Mouse (Mus musculus) embryo, embryonic 10 days (tissue): ENCODE results near the gene Lpcat3.

Experiments used
- DNase-seq: peaks from one replicate; pipeline ENCODE4 v3.0.0-alpha.2; 2015; ENCODE audit warnings: low spot score

Lpcat3 gene

GRCm38 (mm10) chr6:124739231-124739796, 76.5 kb downstream of the Lpcat3 start:
- DNase-seq = no peak

DNA sequence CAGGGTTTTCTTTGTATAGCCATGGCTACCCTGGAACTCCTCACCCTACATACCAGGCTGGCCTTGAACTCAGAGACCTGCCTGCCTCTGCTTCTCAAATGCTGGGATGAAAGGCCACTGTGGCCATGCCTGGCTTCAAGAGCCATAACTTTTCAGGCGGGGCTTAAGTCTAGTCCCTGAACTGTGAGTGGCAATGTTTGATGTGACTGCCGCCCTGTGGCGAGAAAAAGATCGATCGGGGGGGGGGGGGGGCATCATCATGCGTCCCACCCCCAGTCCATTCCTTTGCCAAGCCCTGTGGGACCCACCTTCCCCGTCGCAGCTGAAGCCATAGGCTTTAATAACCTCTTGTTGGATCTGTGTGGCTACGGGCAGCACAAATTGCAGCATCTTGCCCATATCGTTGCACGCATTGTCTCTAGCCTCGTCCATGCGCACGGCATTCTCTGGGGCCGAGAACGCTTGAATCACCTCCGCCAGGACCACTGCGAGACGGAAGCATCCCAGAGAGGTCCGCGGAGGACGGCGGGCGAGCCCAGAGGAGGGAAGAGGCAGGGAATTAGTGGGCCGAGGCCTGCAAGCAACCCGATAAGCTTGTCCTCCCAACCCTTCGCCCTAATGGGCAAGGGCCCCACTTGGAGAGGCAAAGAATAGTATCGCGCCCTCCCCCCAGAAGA, 77.5 kb downstream of the Lpcat3 start:
- peak; percentile 79 for DNase-seq

GRCm38 (mm10) chr6:124740888-124741761, 78.3 kb downstream of the Lpcat3 start, which contains the start of gene Grcc10:
TSS of gene Grcc10 (minus strand) at chr6:124741374.
- peak; percentile 97 for DNase-seq

DNA sequence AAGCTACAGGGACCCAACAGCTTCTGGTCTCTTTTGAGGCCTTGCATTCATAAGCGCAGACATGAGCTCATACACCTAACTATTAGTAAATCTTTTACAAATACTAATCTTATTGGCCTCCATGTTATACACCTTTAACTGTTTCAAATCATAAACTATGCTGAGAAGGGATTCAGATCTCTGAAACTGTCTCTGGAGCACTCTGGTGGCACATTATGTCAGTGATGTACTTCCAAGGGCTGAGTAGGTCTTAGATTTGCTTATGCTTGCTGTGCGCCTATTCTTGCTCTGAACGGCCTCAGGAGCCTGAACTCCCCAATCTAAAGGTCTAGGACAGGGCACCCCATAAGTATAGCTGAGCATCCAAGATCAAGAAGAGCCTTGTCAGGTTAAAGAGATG, 79.0 kb downstream of the Lpcat3 start:
- no peak for DNase-seq

GRCm38 (mm10) chr6:124742839-124743514, 80.2 kb downstream of the Lpcat3 start:
- no peak for DNase-seq

DNA sequence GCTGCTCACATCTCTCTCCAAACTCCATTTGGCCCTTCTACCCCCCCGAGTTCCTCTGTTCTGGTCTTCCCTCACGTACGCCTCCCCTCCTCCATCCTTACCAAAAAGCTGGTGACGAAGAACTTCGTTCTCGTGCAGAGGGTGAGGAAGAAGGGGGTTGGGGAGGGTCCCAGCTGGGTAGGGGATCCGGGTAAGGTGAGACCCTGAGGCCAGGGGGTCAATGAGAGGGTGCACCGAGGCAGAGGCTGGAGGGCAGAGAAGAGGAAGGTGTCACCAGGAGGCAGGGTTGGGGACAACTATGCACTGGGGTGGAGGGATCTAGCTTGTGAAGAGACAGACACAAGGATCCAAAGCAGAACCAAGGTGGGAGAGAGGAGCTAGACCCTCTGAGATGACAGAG, 80.8 kb downstream of the Lpcat3 start:
- no peak for DNase-seq

GRCm38 (mm10) chr6:124744755-124745321, 82.0 kb downstream of the Lpcat3 start:
- no peak for DNase-seq

DNA sequence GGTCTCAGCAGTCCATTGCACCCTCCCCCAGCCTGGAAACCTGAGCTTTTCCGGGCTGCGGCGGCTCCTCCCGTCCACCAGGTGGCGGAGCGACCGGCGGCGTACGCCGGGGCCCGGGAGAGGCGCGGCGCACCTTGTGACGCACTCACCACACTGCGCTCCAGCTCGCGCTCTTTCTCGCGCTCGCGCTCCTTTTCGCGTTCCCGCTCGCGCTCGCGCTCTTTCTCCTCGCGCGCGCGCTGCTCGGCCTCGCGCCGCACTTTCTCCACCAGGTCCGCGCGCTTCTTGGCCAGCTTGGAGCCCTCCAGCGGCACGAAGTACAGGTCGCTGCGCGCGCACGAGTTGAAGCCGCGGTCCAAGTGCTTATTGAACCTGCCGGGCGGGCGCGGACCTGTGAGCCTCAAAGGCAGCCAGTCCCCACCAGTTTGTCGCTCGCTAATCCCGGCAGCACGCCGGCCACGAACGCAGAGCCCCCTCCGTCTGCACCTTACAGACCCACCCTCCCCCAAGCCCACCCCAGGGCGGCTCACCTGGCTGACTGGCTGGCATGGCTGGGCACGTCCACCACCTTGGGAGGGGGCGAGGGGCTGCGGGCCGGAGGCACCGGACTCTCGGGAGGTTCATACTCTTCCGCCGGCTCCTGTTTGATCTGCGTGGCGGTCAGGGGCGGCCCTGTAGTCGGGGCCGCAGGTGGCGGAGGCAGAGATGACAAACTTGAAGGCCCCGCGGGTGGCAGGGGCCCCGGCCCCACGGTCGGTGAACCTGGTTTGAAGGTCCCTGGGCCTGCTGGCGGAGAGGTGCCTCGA, 82.9 kb downstream of the Lpcat3 start:
- peak; percentile 96 for DNase-seq

- peak; percentile 36 for DNase-seq
Measured at GRCm38 (mm10) chr6:124746296-124746605, 83.4 kb downstream of the Lpcat3 start.

DNA sequence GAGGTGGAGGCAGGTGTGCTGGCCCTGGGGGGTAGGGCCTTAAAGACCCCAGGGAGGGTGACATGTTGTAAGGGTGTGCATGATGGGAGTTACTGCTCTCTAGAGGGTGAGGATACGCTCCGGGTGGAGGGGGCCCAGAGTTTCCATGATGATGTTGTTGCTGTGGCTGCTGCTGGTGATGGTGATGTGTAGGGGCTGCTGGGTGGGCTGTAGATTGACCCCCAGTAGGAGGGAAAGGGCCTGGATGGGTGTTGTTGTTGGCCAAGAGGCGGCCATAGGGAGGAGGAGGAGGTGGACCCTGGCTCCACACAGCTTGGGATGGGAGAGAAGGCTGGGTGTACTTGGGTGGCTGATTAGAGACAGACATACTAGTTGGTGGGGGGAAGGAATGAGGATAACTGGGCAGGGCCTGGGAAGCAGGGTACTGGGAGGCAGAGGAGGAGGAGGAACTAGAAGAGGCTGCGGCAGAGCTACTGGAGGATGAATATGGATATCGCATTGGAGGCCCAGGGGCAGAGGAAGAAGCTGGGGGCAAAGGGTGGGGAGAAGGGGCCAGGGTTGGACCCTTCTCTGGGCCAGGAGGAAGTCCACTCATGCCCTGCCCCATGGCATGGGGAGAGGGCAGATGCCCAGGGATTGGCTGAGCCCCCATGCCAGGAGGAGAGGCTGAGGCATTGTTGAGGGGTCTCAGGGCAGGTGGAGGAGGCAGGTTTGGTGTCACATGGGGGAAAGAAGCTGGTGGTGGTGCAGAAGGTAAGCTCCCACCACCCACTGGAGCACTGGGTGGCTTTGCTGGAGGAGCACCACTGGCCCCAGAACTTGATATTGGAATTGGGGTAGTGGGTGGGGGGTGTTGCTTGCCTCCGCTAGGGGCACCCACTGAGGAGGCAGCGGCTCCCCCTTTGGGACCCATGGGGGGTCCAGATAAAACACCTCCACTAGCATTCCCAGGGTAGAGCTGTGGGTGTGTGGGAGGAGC, 84.1 kb downstream of the Lpcat3 start:
- DNase-seq = no peak

DNA sequence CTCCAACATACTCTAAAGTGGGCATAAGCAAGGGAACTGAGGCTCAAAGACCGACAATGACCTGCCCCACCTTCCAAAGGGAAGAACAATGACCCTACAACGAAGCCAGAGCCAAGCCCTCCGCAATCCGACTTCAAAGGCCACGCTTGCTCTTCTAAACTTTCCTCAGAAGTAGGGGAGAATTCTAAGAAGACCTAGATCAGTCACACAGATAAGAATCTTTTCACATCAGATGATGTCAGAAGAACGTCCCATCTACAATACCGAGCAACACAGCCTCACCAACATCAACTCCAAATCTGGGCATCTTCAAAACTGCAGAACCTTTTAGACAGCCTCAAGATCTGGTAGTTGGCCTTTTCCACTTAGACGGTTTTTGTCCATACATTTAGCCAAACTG, 87.6 kb downstream of the Lpcat3 start:
- DNase-seq = no peak

- DNase-seq = no peak
Measured at GRCm38 (mm10) chr6:124753861-124754260, 91.0 kb downstream of the Lpcat3 start.
